In the genomic region with DNA sequence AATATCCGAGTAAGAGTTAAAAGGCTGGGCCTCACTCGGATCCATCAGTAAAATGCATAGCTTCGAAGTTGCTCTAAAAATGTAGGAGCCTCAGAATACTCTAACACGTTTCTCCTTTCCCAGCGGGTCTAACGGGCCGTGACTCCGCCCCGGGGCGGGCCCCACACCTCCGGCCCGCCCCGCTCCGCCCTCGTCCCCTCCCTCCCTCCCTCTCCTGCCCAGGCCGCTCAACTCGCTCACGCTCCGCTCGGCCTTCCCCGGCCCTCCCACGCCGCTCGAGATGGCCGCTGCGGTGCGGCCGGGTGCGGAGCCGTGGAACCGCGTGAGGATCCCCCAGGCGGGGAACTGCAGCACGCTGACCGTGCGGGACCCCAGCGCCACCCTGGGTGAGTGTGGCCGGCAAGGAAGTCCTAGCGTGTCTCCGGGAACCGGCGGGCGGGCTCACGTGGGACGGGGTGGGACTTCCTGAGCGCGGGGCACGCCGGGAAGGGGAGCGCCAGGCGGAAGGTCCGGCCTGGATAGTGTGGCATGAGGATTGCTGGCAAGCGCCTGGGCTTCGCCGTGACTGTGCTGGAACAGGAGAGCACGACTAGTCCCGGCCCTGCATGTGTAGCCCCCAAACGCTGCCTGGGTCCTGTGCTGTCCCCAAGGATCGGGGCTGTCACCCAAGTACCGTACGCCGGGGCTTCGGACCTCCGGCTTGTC, we compare ENCODE assay signal across 8 mouse cellular contexts. TPM values are rescaled to one million over a fixed set of nuclear protein-coding genes. Genes with fewer than 3 reads are reported as not detected.
A peak's percentile ranks its signal among the peaks of the same experiment; 100 is the strongest.
DNase-seq lines count a peak whose midpoint lies in the region; ATAC-seq lines count a peak whose summit lies in the region.

A gene (plus strand): TSS at position 219 of the 705 bp plus-strand sequence.

- H3K4me3 ChIP-seq in hindbrain, embryonic 12.5 days: peak within 1 kb of the TSS; percentile 81

- H3K4me1 ChIP-seq in hindbrain, embryonic 12.5 days: peaks cover 15% of the 10 kb centered on the region

- H3K9me3 ChIP-seq in hindbrain, embryonic 12.5 days (replicated peaks): no peaks in the 10 kb centered on the region

- WGBS in hindbrain, embryonic 12.5 days: under 1% methylated on average over 60 of the region's 64 CpGs

- ATAC-seq in hindbrain, embryonic 12.5 days (ENCODE audit: low FRiP score): peak; percentile 98

- DNase-seq in Muller cell, postnatal 12 days (ENCODE audit: inconsistent ontology term): peak; percentile 98
- DNase-seq in cerebellum, adult 9-11 months: peak; percentile 95
- peak; percentile 87 to 93 for DNase-seq in frontal cortex, postnatal 10 days (ENCODE audit: low spot score in 2 of 2)
- DNase-seq in layer of hippocampus, postnatal 25 days (ENCODE audit: extremely low spot score in 1 of 2, low spot score in 1 of 2): peak; percentile 82 to 97
- DNase-seq in lung, postnatal 25 days (ENCODE audit: low spot score): peak; percentile 94
- peak; percentile 90 for DNase-seq in retina, embryonic 14.5 days (ENCODE audit: low spot score)
- DNase-seq in thymus, postnatal 4 days: peak; percentile 90

- H3K4me2 ChIP-seq in hindbrain, embryonic 12.5 days (replicated peaks): peak within 1 kb of the TSS; percentile 75

- peak within 1 kb of the TSS; percentile 84 for H3K9ac ChIP-seq in hindbrain, embryonic 12.5 days

- H3K27ac ChIP-seq in hindbrain, embryonic 12.5 days: peak within 1 kb of the TSS; percentile 91

- H3K27me3 ChIP-seq in hindbrain, embryonic 12.5 days: no peaks in the 10 kb centered on the region

- H3K36me3 ChIP-seq in hindbrain, embryonic 12.5 days: peaks cover 11% of the 10 kb centered on the region; the same call in 1 of the 2 replicates

RNA-seq across cellular contexts. Expression of the gene that starts here (rescaled TPM):
- polyA plus RNA-seq in hindbrain, embryonic 12.5 days (2016; fragmentation: Nextera tagmentation; extraction: Ambion mirVana): 9.4 and 9.9 TPM in 2 replicates
- total RNA-seq in layer of hippocampus, postnatal 25 days (2021): 1 to 10 TPM; 4.1 to 4.9 TPM

Comparison
In these comparisons a context has a peak if more than half of its experiments do, and no peak if none do; other contexts are left out.
1. Peak in every context shown above with its lines: DNase-seq, ATAC-seq, H3K4me3 ChIP-seq and H3K27ac ChIP-seq.